Mouse (Mus musculus) R1 (cell line): ENCODE data around the gene Pum2.
A peak's percentile ranks its signal among the peaks of the same experiment; 100 is the strongest.
"Not testable (repeated sequence)": the region's sequence is repeated elsewhere in the genome, so short reads cannot be mapped to it uniquely, and the experiment has no call there.

ENCODE experiments used
- DNase-seq: peaks from one replicate; pipeline ENCODE4 v3.0.0-alpha.2; 2018; ENCODE audit warnings: low read depth, low spot score

Gene Pum2

GRCm38 (mm10) chr12:8669421-8669820 lies 4.5 kb upstream of the Pum2 start:
- no peak for DNase-seq

GRCm38 (mm10) chr12:8669846-8670245 lies 4.1 kb upstream of the Pum2 start:
- no peak for DNase-seq

- no peak for DNase-seq
Observed at GRCm38 (mm10) chr12:8673121-8673973, 587 bp upstream of the Pum2 start.

GRCm38 (mm10) chr12:8674377-8674864 lies 487 bp downstream of the Pum2 start:
- DNase-seq = peak; percentile 53

- peak; percentile 46 for DNase-seq
Observed at GRCm38 (mm10) chr12:8674891-8675341, 982 bp downstream of the Pum2 start.

- peak; percentile 52 for DNase-seq
Observed at GRCm38 (mm10) chr12:8675361-8675760, 1.4 kb downstream of the Pum2 start.

GRCm38 (mm10) chr12:8676341-8676740 lies 2.4 kb downstream of the Pum2 start:
- DNase-seq = no peak

GRCm38 (mm10) chr12:8677926-8678325 lies 4.0 kb downstream of the Pum2 start:
- DNase-seq = no peak

GRCm38 (mm10) chr12:8684200-8684599 lies 10.3 kb downstream of the Pum2 start:
- DNase-seq = no peak

- DNase-seq = no peak
Observed at GRCm38 (mm10) chr12:8685036-8685435, 11.1 kb downstream of the Pum2 start.

- not testable (repeated sequence) for DNase-seq
Observed at GRCm38 (mm10) chr12:8689882-8690281, 15.9 kb downstream of the Pum2 start.

GRCm38 (mm10) chr12:8698895-8699294 lies 25.0 kb downstream of the Pum2 start:
- DNase-seq = peak; percentile 62

- no peak for DNase-seq
Observed at GRCm38 (mm10) chr12:8703988-8704387, 30.1 kb downstream of the Pum2 start.

- DNase-seq = no peak
Observed at GRCm38 (mm10) chr12:8708876-8709275, 34.9 kb downstream of the Pum2 start.

GRCm38 (mm10) chr12:8712665-8713064 lies 38.7 kb downstream of the Pum2 start:
- no peak for DNase-seq

GRCm38 (mm10) chr12:8716093-8716492 lies 42.2 kb downstream of the Pum2 start:
- DNase-seq = no peak

GRCm38 (mm10) chr12:8726890-8727289 lies 53.0 kb downstream of the Pum2 start:
- DNase-seq = peak; percentile 60

GRCm38 (mm10) chr12:8728739-8729138 lies 54.8 kb downstream of the Pum2 start:
- no peak for DNase-seq

- no peak for DNase-seq
Observed at GRCm38 (mm10) chr12:8753654-8754053, 79.7 kb downstream of the Pum2 start.

GRCm38 (mm10) chr12:8754116-8754515 lies 80.2 kb downstream of the Pum2 start:
- no peak for DNase-seq

- peak; percentile 83 for DNase-seq
Observed at GRCm38 (mm10) chr12:8758029-8758428, 84.1 kb downstream of the Pum2 start.

GRCm38 (mm10) chr12:8759115-8759514 lies 85.2 kb downstream of the Pum2 start:
- DNase-seq = peak; percentile 74

- DNase-seq = no peak
Observed at GRCm38 (mm10) chr12:8759779-8760178, 85.8 kb downstream of the Pum2 start.
